Mouse (Mus musculus): Measurements from ENCODE around the gene Tmprss7. TPM values are rescaled to one million over a fixed set of nuclear protein-coding genes. Genes with fewer than 3 reads are reported as not detected.

Tmprss7 gene
- polyA plus RNA-seq, 1 experiment: 2.5 TPM

DNA sequence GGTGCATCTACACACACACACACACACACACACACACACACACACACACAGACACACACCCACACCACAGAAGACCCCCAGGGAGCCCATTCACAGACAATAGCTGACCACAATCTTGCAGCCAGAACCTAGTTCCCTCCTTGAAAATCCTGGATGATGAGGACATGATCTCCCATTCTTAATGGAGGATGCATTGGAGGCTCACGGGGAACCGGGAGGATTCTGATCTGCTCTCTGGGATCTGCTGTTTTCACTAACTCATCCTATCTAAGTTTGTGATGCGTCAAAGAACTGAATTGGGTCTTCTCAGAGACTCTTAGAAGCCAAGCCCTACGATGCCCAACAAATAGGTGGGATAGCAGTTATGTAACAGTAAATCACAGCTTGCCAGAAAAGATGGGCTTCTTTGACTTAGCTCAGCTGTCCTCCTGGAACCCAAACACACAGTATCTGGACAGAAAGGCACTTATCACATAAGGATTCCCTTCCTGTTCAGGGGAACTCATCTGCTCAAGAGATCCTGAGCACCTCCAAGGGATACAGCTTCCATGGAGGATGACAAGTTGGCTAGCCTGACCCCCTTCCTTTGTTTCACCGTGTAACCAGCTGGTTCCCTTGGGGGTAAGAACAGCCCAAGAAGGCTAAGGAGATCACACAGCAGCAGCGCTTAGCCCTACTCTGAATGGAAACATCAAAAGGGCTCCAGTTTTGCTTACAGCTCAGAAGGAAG, 29.9 kb upstream of the Tmprss7 start:
- Histone ChIP-seq H3K4me3 (replicated peaks; ENCODE audit: control insufficient read depth, low read depth, low read length) (no peak overlapping the region), H3K27ac (ENCODE audit: control insufficient read depth, insufficient read depth, low read depth, low read length, poor library complexity) (no peak overlapping the region), H3K4me1 (ENCODE audit: control insufficient read depth, insufficient read depth, low read length) (no peaks in the 10 kb centered on the region)
- 75% methylated on average over 6 of the region's 6 CpGs for WGBS
- TF ChIP-seq CTCF (IDR thresholded peaks at IDR 0.05; ENCODE audit: control insufficient read depth, insufficient read depth, low read length): no peak
- TF ChIP-seq POLR2A (IDR thresholded peaks at IDR 0.05; ENCODE audit: borderline replicate concordance, control insufficient read depth, low read depth, low read length): no peak

DNA sequence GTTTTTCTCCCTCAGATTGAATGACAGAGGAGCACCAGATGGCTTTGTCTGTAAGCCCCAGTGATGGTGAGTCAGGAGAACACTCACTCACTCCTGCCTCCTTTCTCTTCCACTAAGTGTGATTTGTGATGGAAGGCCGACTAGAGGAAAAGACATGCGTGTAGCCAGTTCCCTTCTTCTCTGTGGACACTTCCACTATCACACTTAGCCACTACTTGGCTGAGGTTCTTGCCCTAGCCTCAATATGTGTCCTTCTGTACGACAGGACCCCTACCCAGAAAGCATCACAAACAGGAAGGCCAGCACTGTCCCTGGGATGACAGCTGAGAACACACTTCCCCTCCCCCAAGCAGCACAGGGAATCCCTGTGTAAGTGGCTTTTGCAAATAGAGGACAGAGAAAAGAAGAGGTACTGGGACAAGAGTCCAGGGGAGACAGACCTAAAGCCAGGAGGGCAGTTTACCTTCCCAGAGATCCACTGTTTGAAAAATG, 29.0 kb upstream of the Tmprss7 start:
- 68% methylated on average over 3 of the region's 3 CpGs for WGBS
- TF ChIP-seq POLR2A (IDR thresholded peaks at IDR 0.05; ENCODE audit: borderline replicate concordance, control insufficient read depth, low read depth, low read length) (no peak), CTCF (IDR thresholded peaks at IDR 0.05; ENCODE audit: control insufficient read depth, insufficient read depth, low read length) (no peak)
- H3K4me3 ChIP-seq (replicated peaks; ENCODE audit: control insufficient read depth, low read depth, low read length): no peak overlapping the region
- H3K4me1 ChIP-seq (ENCODE audit: control insufficient read depth, insufficient read depth, low read length): no peaks in the 10 kb centered on the region
- H3K27ac ChIP-seq (ENCODE audit: control insufficient read depth, insufficient read depth, low read depth, low read length, poor library complexity): no peak overlapping the region

DNA sequence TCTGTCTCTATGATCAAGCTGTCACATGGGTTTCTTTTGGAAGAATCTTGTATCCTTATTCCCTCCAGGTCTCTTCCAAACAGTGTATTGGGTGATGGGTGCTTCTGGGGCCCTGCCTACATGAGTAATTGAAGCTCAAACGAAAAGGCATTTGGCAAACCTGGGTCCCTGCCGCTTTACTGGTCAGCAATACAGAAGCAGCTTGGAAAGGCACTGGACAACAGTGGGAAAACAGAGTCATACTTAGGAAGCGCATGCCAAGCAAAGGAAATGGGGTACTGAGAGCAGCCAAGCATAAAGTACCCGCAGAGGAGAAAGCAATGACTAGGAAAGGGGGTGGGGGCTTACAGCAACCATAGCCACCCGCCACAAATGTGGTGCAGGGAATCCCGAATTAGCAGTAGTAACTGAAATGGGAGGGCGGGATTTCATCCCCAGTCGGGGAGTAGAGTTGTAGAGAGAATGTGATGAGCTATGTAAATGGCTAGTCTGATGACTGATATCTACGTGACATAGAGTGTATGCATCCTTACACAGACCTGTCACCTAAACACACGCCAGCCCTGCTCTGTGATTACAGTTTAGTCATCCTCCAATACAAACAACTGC, 26.7 kb upstream of the Tmprss7 start:
- H3K27ac ChIP-seq (ENCODE audit: control insufficient read depth, insufficient read depth, low read depth, low read length, poor library complexity): no peak overlapping the region
- 79% methylated on average over 10 of the region's 10 CpGs for WGBS
- H3K4me3 ChIP-seq (replicated peaks; ENCODE audit: control insufficient read depth, low read depth, low read length): no peak overlapping the region
- TF ChIP-seq POLR2A (IDR thresholded peaks at IDR 0.05; ENCODE audit: borderline replicate concordance, control insufficient read depth, low read depth, low read length) (no peak), CTCF (IDR thresholded peaks at IDR 0.05; ENCODE audit: control insufficient read depth, insufficient read depth, low read length) (no peak)
- H3K4me1 ChIP-seq (ENCODE audit: control insufficient read depth, insufficient read depth, low read length): no peaks in the 10 kb centered on the region

DNA sequence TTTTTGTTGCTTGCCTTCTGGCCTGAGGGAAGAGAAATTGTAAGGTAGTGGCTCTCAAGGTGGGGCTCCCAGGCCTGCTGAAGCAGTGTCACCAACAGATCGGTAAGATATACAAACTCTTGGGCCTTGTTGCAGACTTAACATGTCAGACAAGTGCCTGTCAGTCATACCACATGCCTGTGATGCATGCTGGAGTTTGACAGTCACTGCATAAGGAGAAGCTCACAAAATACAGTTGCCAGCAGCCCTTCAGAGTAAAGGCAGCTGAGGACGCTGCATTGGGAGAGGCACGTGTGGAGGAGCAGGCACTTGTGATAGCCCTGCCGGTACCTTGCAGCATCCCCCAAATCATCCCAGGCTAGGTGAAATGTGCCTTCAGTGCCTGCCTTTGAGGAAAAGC, 24.8 kb upstream of the Tmprss7 start:
- no peaks in the 10 kb centered on the region for H3K4me1 ChIP-seq (ENCODE audit: control insufficient read depth, insufficient read depth, low read length)
- WGBS: 91% methylated on average over 4 of the region's 4 CpGs
- no peak overlapping the region for H3K27ac ChIP-seq (ENCODE audit: control insufficient read depth, insufficient read depth, low read depth, low read length, poor library complexity)
- TF ChIP-seq POLR2A (IDR thresholded peaks at IDR 0.05; ENCODE audit: borderline replicate concordance, control insufficient read depth, low read depth, low read length) (no peak), CTCF (IDR thresholded peaks at IDR 0.05; ENCODE audit: control insufficient read depth, insufficient read depth, low read length) (no peak)
- no peak overlapping the region for H3K4me3 ChIP-seq (replicated peaks; ENCODE audit: control insufficient read depth, low read depth, low read length)

DNA sequence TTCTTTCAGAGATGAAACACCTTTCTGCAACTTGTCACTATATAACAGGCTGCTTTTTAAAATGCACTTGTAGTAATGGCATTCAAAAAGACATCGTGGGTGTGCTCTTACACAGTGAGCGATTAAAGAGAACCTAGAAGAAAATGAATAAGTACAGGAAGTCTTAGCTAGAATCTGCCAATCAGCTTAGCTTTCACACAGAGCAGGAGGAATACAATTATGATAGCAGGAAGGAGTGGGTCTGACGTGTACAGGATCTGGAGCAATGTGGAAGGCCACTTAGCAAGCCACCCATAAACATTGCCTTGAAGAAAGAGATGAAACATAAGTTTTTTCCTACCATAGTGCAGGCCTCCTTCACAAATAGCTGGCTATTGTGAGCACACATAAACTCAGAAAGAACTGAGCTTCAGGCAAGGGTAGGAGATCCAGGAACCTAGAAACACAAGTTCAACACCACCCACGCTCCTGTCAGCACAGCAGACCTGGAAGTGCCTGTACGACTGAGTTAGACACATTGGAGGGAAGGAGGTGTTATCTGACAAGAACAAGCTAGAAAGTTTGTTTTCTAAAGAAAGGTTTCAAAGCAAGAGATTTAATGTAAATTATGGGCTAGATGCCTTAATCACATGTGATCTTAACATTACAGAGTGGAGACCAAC, 21.2 kb upstream of the Tmprss7 start:
- Histone ChIP-seq H3K27ac (ENCODE audit: control insufficient read depth, insufficient read depth, low read depth, low read length, poor library complexity) (no peak overlapping the region), H3K4me3 (replicated peaks; ENCODE audit: control insufficient read depth, low read depth, low read length) (no peak overlapping the region), H3K4me1 (ENCODE audit: control insufficient read depth, insufficient read depth, low read length) (no peaks in the 10 kb centered on the region)
- TF ChIP-seq POLR2A (IDR thresholded peaks at IDR 0.05; ENCODE audit: borderline replicate concordance, control insufficient read depth, low read depth, low read length) (no peak), CTCF (IDR thresholded peaks at IDR 0.05; ENCODE audit: control insufficient read depth, insufficient read depth, low read length) (no peak)
- 66% methylated on average over 5 of the region's 5 CpGs for WGBS

DNA sequence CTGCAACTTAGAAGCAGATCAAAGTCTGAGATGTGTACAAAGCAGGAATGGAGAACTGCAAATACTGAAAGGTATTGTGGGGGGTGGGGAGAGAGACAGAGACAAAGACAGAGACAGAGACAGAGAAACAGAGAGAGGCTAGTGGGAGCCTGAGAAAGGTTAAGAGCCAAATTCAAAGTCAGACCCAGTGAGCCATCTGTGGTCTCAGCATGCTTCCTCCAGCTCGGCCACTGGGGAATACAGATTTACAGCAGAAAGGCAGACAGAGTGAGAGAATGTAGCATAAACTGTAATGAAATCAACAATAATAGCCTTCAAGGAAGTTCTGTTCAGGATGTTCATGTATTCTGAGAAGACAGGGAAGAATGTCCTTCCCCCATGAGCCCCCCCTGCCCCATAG, 20.4 kb upstream of the Tmprss7 start:
- Histone ChIP-seq H3K4me1 (ENCODE audit: control insufficient read depth, insufficient read depth, low read length) (no peaks in the 10 kb centered on the region), H3K4me3 (replicated peaks; ENCODE audit: control insufficient read depth, low read depth, low read length) (no peak overlapping the region), H3K27ac (ENCODE audit: control insufficient read depth, insufficient read depth, low read depth, low read length, poor library complexity) (no peak overlapping the region)
- WGBS: 45% methylated on average over 1 of the region's 1 CpGs
- TF ChIP-seq CTCF (IDR thresholded peaks at IDR 0.05; ENCODE audit: control insufficient read depth, insufficient read depth, low read length) (no peak), POLR2A (IDR thresholded peaks at IDR 0.05; ENCODE audit: borderline replicate concordance, control insufficient read depth, low read depth, low read length) (no peak)

DNA sequence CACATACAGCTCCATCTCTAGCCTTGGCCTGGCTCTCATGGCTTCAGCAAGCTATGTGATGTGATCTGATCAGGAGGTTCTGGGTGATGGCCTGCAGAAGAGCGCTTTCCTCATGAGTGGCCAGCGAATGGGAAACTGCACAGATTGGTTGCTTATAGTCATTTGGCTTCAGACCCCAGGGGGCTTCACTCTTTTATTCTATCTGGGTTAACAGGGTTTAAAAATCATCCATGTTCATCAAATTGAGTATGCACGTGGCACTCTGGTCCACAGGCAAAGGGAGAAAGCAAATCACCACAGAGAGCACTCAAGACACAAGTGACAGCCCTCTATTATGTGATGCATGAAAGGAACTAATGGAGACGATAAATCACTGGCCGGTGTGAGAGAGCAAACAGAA, 19.8 kb upstream of the Tmprss7 start:
- 86% methylated on average over 5 of the region's 5 CpGs for WGBS
- TF ChIP-seq CTCF (IDR thresholded peaks at IDR 0.05; ENCODE audit: control insufficient read depth, insufficient read depth, low read length) (no peak), POLR2A (IDR thresholded peaks at IDR 0.05; ENCODE audit: borderline replicate concordance, control insufficient read depth, low read depth, low read length) (no peak)
- no peak overlapping the region for H3K4me3 ChIP-seq (replicated peaks; ENCODE audit: control insufficient read depth, low read depth, low read length)

DNA sequence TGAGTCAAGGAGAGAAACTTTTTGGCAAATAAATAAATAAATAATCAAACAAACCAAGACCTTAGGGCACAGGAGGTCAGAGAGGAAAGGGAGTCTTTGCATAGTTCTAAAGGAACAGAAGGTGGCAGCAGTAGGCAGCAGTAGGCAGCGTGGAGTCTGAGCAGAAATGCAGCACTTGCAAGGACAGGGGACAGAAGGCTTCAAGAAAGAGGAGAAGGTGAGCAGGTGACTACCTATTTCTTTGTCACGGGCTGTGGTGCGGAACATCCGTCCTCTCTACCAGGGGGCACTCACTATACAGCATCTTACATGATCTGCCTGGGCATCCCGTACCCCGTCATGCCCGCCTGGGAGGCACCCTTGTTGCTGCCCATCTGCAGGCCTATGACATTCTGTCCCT, 17.8 kb upstream of the Tmprss7 start:
- Histone ChIP-seq H3K27ac (ENCODE audit: control insufficient read depth, insufficient read depth, low read depth, low read length, poor library complexity) (no peak overlapping the region), H3K4me1 (ENCODE audit: control insufficient read depth, insufficient read depth, low read length) (no peaks in the 10 kb centered on the region), H3K4me3 (replicated peaks; ENCODE audit: control insufficient read depth, low read depth, low read length) (no peak overlapping the region)
- WGBS: 72% methylated on average over 7 of the region's 7 CpGs
- TF ChIP-seq CTCF (IDR thresholded peaks at IDR 0.05; ENCODE audit: control insufficient read depth, insufficient read depth, low read length): no peak
- no peak for TF ChIP-seq POLR2A (IDR thresholded peaks at IDR 0.05; ENCODE audit: borderline replicate concordance, control insufficient read depth, low read depth, low read length)

More for the DNA sequence above, 19.8 kb upstream of the Tmprss7 start:
- H3K4me1 ChIP-seq (ENCODE audit: control insufficient read depth, insufficient read depth, low read length): no peaks in the 10 kb centered on the region
- H3K27ac ChIP-seq (ENCODE audit: control insufficient read depth, insufficient read depth, low read depth, low read length, poor library complexity): no peak overlapping the region

Data from bone marrow, adult 2 months (tissue).